In the genomic region with DNA sequence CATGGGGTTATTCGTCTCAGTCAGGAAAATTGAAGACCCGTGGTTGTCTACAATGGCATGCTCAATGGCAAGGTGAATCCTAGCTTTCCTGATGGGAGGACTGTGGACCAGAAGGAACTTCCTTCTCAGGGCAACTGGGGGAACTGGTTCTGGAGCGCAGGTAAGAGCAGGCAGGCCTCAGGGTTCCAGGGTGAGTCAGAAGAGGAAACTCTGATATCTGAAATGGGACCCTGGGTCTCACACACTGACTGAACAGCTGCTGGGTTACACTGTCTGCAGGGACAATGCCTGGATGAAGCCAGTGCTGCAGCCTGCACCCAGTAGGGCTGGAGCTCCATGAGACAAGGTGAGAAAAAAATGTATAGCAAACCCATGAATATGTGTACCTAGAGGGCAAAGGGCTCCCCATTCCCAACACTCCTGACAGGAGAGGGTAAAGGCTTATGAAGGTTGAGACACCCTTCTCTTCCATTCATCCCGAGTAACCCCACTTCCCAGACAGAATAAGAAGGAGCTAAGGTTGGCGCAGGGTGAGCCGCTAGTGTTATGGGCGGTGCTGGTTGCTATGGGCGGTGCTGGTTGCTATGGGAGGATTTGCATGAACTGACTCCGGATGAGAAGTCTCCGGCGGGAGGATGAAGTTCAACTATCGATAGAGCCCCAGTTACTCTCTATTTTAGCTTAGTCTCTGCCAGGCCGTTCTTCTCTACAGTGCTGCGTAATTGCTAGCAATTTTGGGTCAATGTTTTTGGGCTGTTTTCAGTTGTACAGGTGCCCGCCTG, we compare ENCODE assay signal across 8 mouse cellular contexts. TPM values are rescaled to one million over a fixed set of nuclear protein-coding genes. Genes with fewer than 3 reads are reported as not detected.
DNase-seq lines count a peak whose midpoint lies in the region; ATAC-seq lines count a peak whose summit lies in the region.

No protein-coding gene starts in this region.

- H3K27ac ChIP-seq in forebrain, embryonic 13.5 days: no peak overlapping the region
- no peak overlapping the region for H3K27ac ChIP-seq in kidney, embryonic 14.5 days (ENCODE audit: low read depth, low read length)
- peak overlapping the region; percentile 46; the same call in 1 of the 2 replicates for H3K27ac ChIP-seq in stomach, embryonic 15.5 days

- H3K27me3 ChIP-seq in forebrain, embryonic 13.5 days: peaks cover 3% of the 10 kb centered on the region; the same call in 1 of the 2 replicates
- no peaks in the 10 kb centered on the region for H3K27me3 ChIP-seq in kidney, embryonic 14.5 days (ENCODE audit: control insufficient read depth, insufficient read depth, low read length)
- H3K27me3 ChIP-seq in stomach, embryonic 15.5 days (replicated peaks): no peaks in the 10 kb centered on the region

- H3K4me2 ChIP-seq in forebrain, embryonic 13.5 days: no peak overlapping the region
- peak overlapping the region; percentile 21; the same call in 1 of the 2 replicates for H3K4me2 ChIP-seq in kidney, embryonic 14.5 days (replicated peaks; ENCODE audit: low read depth, low read length)
- peak overlapping the region; percentile 30 for H3K4me2 ChIP-seq in stomach, embryonic 15.5 days

- peaks cover 10% of the 10 kb centered on the region for H3K36me3 ChIP-seq in forebrain, embryonic 13.5 days (ENCODE audit: poor library complexity, severe bottlenecking)
- no peaks in the 10 kb centered on the region for H3K36me3 ChIP-seq in kidney, embryonic 14.5 days (ENCODE audit: control insufficient read depth, insufficient read depth, low read length)
- H3K36me3 ChIP-seq in stomach, embryonic 15.5 days: peaks cover 11% of the 10 kb centered on the region; the same call in 1 of the 2 replicates

- peak; percentile 56; the same call in 1 of the 2 replicates for ATAC-seq in forebrain, embryonic 13.5 days
- peak; percentile 41 for ATAC-seq in kidney, embryonic 14.5 days (ENCODE audit: low FRiP score, low TSS enrichment)
- ATAC-seq in stomach, embryonic 15.5 days (ENCODE audit: insufficient read depth, low FRiP score, low read depth): peak; percentile 70

- DNase-seq in ovary, postnatal 36 days (ENCODE audit: low spot score): peak; percentile 16
- no peak for DNase-seq in ovary, adult 18-20 months (ENCODE audit: low spot score)
- peak; percentile 52 for DNase-seq in lung, postnatal 14 days
- no peak for DNase-seq in left cerebral cortex, postnatal 36 days (ENCODE audit: low spot score in 2 of 2)
- DNase-seq in right cerebral cortex, adult 2 months (ENCODE audit: low spot score in 2 of 2): no peak

- no peak overlapping the region for H3K4me3 ChIP-seq in forebrain, embryonic 13.5 days
- no peak overlapping the region for H3K4me3 ChIP-seq in kidney, embryonic 14.5 days (ENCODE audit: low read length)
- H3K4me3 ChIP-seq in stomach, embryonic 15.5 days (replicated peaks): no peak overlapping the region

- no peaks in the 10 kb centered on the region for H3K9me3 ChIP-seq in forebrain, embryonic 13.5 days (replicated peaks)
- no peaks in the 10 kb centered on the region for H3K9me3 ChIP-seq in kidney, embryonic 14.5 days (ENCODE audit: control insufficient read depth, low read length)
- H3K9me3 ChIP-seq in stomach, embryonic 15.5 days: no peaks in the 10 kb centered on the region

- peaks cover 16% of the 10 kb centered on the region for H3K4me1 ChIP-seq in forebrain, embryonic 13.5 days
- H3K4me1 ChIP-seq in kidney, embryonic 14.5 days (ENCODE audit: control insufficient read depth, insufficient read depth, low read length): no peaks in the 10 kb centered on the region
- H3K4me1 ChIP-seq in stomach, embryonic 15.5 days: no peaks in the 10 kb centered on the region

- intact Hi-C loops in left cerebral cortex, postnatal 36 days (cut with DNase I): no loop called here

- no peak overlapping the region for H3K9ac ChIP-seq in forebrain, embryonic 13.5 days
- no peak overlapping the region for H3K9ac ChIP-seq in kidney, embryonic 14.5 days (ENCODE audit: low read depth, low read length)
- no peak overlapping the region for H3K9ac ChIP-seq in stomach, embryonic 15.5 days

- 26% methylated on average over 15 of the region's 15 CpGs for WGBS in forebrain, embryonic 13.5 days
- WGBS in kidney, embryonic 14.5 days: 22% methylated on average over 15 of the region's 15 CpGs
- 25% methylated on average over 15 of the region's 15 CpGs for whole genome bisulfite sequencing in stomach, embryonic 15.5 days

RNA-seq across cellular contexts. Expression of gene Mgst3, which starts 19.4 kb away (rescaled TPM):
- polyA plus RNA-seq in forebrain, embryonic 13.5 days (2015; fragmentation: Nextera tagmentation; extraction: Ambion mirVana): 59.2 and 59.3 TPM in 2 replicates
- 41.6 and 46.7 TPM in 2 replicates for polyA plus RNA-seq in kidney, embryonic 14.5 days (2014; fragmentation: Nextera tagmentation; extraction: Ambion mirVana)
- 184 and 224 TPM in 2 replicates for polyA plus RNA-seq in stomach, embryonic 15.5 days (2015; fragmentation: Nextera tagmentation; extraction: Ambion mirVana)
- 100 to 1,000 TPM; 105 to 117 TPM for total RNA-seq in left cerebral cortex, postnatal 36 days (2021)

RNA-seq across cellular contexts. Expression of gene Aldh9a1, which starts 24.4 kb away (rescaled TPM):
- 23.2 and 24.8 TPM in 2 replicates for polyA plus RNA-seq in forebrain, embryonic 13.5 days (2015; fragmentation: Nextera tagmentation; extraction: Ambion mirVana)
- polyA plus RNA-seq in kidney, embryonic 14.5 days (2014; fragmentation: Nextera tagmentation; extraction: Ambion mirVana): 27.8 and 46.6 TPM in 2 replicates
- 77.1 and 92.8 TPM in 2 replicates for polyA plus RNA-seq in stomach, embryonic 15.5 days (2015; fragmentation: Nextera tagmentation; extraction: Ambion mirVana)
- total RNA-seq in left cerebral cortex, postnatal 36 days (2021): 10 to 100 TPM; 16.6 TPM

Comparison
In these comparisons a context has a peak if more than half of its experiments do, and no peak if none do; other contexts are left out.
1. DNase-seq: peak in ovary, postnatal 36 days (single experiment) and lung, postnatal 14 days (single experiment); none in ovary, adult 18-20 months (single experiment), left cerebral cortex, postnatal 36 days (0 of 2) and right cerebral cortex, adult 2 months (0 of 2).
2. Peak in every context shown above with its lines, with median percentiles within 50 percentile points of each other: ATAC-seq.